Mouse (Mus musculus) embryonic facial prominence, embryonic 14.5 days (tissue): ENCODE data around the gene Kdm1a. TPM values are rescaled to one million over a fixed set of nuclear protein-coding genes. Genes with fewer than 3 reads are reported as not detected.

Source experiments
- ATAC-seq: fragments of 200-750 bp; cut with Nextera tagmentation; 2 replicates; pipeline ENCODE4 v1.8.0; 2017; ENCODE audit warnings: low read depth, moderate number of reproducible peaks, moderate TSS enrichment
- DNase-seq: peaks from one replicate; pipeline ENCODE4 v3.0.0-alpha.2; 2015; ENCODE audit warnings: low spot score
- H3K27ac ChIP-seq: fragments of 300-500 bp; sonication (generic); replicated peaks from 2 replicates; pipeline ENCODE4 v1.5.1; 2014; ENCODE audit warnings: low read depth, mild to moderate bottlenecking, low read length, moderate library complexity
- H3K27me3 ChIP-seq: fragments of 300-500 bp; sonication (generic); replicated peaks from 2 replicates; pipeline ENCODE4 v1.6.1; 2014; ENCODE audit warnings: low read length; ENCODE audit not compliant: control insufficient read depth, insufficient read depth
- H3K36me3 ChIP-seq: fragments of 300-500 bp; sonication (generic); 2 replicates; pipeline ENCODE4 v1.6.1; 2014; ENCODE audit warnings: low read length, mixed read lengths; ENCODE audit not compliant: control insufficient read depth, insufficient read depth
- H3K4me1 ChIP-seq: fragments of 300-500 bp; sonication (generic); 2 replicates; pipeline ENCODE4 v1.6.1; 2014; ENCODE audit warnings: antibody characterized with exemption, low read length; ENCODE audit not compliant: control insufficient read depth, insufficient read depth
- H3K4me2 ChIP-seq: fragments of 300-500 bp; sonication (generic); 2 replicates; pipeline ENCODE4 v1.6.1; 2014; ENCODE audit warnings: low read depth, mild to moderate bottlenecking, low read length, moderate library complexity, mixed read lengths
- H3K4me3 ChIP-seq: fragments of 300-500 bp; sonication (generic); 2 replicates; pipeline ENCODE4 v1.5.1; 2014; ENCODE audit warnings: low read depth, mild to moderate bottlenecking, low read length
- H3K9ac ChIP-seq: fragments of 300-500 bp; sonication (generic); 2 replicates; pipeline ENCODE4 v1.6.1; 2014; ENCODE audit warnings: low read depth, mild to moderate bottlenecking, low read length, moderate library complexity, mixed read lengths
- H3K9me3 ChIP-seq: fragments of 300-500 bp; sonication (generic); 2 replicates; pipeline ENCODE4 v1.6.1; 2016; ENCODE audit warnings: low read length; ENCODE audit not compliant: control insufficient read depth
- WGBS: fragments of 180-500 bp; shearing (Covaris S2); extraction: QIAGEN DNeasy Blood & Tissue Kit; methylation state at CpG from one replicate; pipeline ENCODE4 v1.1.7; 2014; 5-methylcytosine and 5-hydroxymethylcytosine counted together
- polyA plus RNA-seq: library from polyadenylated mRNA; unstranded; fragments of >200 nt; fragmentation: Nextera tagmentation; extraction: Ambion mirVana; gene quantifications from 2 replicates; pipeline ENCODE4 v1.2.1, GENCODE M21; 2014

Kdm1a gene
- polyA plus RNA-seq, 1 experiment from 2014 or later: 48.6 TPM

DNA sequence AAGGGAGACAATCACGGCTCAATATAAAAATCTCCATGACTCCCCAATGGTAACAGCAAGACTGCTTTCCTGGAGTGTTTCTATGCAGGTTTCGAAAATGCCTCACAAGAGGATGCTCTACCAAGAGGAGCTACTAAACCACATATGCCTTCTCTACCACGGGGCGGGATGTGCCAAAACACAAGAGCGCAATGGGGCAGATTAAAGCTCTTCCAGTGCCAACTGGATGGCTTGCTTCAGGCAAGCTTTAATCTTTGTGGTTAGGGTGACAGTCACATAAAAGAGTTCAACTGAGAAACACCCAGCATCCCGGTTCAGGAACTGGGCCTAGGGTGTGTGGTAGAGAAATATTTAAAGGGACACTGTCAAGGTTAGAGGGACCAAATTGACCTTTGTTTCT, 39.8 kb downstream of the Kdm1a start:
- Histone ChIP-seq H3K9me3 (no peaks in the 10 kb centered on the region), H3K36me3 (peaks cover 94% of the 10 kb centered on the region), H3K4me1 (no peaks in the 10 kb centered on the region), H3K9ac (no peak overlapping the region), H3K27ac (no peak overlapping the region), H3K27me3 (no peaks in the 10 kb centered on the region), H3K4me2 (no peak overlapping the region), H3K4me3 (no peak overlapping the region)
- DNase-seq (peak; percentile 20), ATAC-seq (no peak)
- 81% methylated on average over 6 of the region's 6 CpGs for WGBS

- no peaks in the 10 kb centered on the region for H3K4me1 ChIP-seq
- no peak overlapping the region for H3K4me2 ChIP-seq
- no peaks in the 10 kb centered on the region for H3K9me3 ChIP-seq
- no peak overlapping the region for H3K27ac ChIP-seq
- ATAC-seq (no peak), DNase-seq (peak; percentile 34)
- no peaks in the 10 kb centered on the region for H3K27me3 ChIP-seq
- WGBS: 76% methylated on average over 8 of the region's 8 CpGs
- H3K9ac ChIP-seq: no peak overlapping the region
- no peak overlapping the region for H3K4me3 ChIP-seq
- peaks cover 92% of the 10 kb centered on the region for H3K36me3 ChIP-seq
Observed at GRCm38 (mm10) chr4:136560270-136560991, 42.1 kb downstream of the Kdm1a start.

GRCm38 (mm10) chr4:136559690-136560089, 42.8 kb downstream of the Kdm1a start:
- WGBS: 84% methylated on average over 2 of the region's 2 CpGs
- Histone ChIP-seq H3K4me2 (no peak overlapping the region), H3K4me1 (no peaks in the 10 kb centered on the region), H3K9me3 (no peaks in the 10 kb centered on the region), H3K27ac (no peak overlapping the region), H3K4me3 (no peak overlapping the region), H3K9ac (no peak overlapping the region), H3K36me3 (peaks cover 91% of the 10 kb centered on the region), H3K27me3 (no peaks in the 10 kb centered on the region)
- DNase-seq (no peak), ATAC-seq (no peak)

- Histone ChIP-seq H3K27me3 (no peaks in the 10 kb centered on the region), H3K9ac (no peak overlapping the region), H3K4me1 (no peaks in the 10 kb centered on the region), H3K4me3 (no peak overlapping the region), H3K27ac (no peak overlapping the region), H3K36me3 (peaks cover 90% of the 10 kb centered on the region), H3K9me3 (no peaks in the 10 kb centered on the region), H3K4me2 (no peak overlapping the region)
- ATAC-seq (no peak), DNase-seq (no peak)
- WGBS: 82% methylated on average over 2 of the region's 2 CpGs
Observed at GRCm38 (mm10) chr4:136557638-136558037, 44.9 kb downstream of the Kdm1a start.

DNA sequence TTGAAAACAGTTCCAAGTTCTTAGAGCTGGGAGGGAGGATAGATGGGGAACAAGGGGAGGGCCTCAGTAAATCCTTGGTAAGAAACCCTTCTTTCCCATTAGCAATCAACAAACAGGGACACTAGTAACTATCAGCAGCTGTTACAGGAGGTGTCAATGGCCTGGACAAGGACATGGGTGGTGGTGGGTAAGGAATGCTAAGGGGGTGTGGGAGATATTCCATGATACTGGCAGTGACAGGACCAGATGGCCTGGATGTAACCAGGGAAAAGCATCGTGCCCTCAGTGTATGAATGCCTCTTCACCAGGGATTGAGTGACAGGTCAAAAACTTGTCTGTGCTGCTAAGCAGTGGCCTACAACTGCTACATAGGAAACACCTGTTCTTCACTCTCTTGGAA, 49.4 kb downstream of the Kdm1a start:
- Histone ChIP-seq H3K27ac (no peak overlapping the region), H3K36me3 (peaks cover 92% of the 10 kb centered on the region), H3K4me1 (no peaks in the 10 kb centered on the region), H3K4me2 (no peak overlapping the region), H3K9me3 (no peaks in the 10 kb centered on the region), H3K27me3 (no peaks in the 10 kb centered on the region), H3K4me3 (no peak overlapping the region), H3K9ac (no peak overlapping the region)
- ATAC-seq: peak; percentile 36; the same call in 1 of the 2 replicates
- peak; percentile 30 for DNase-seq
- 81% methylated on average over 1 of the region's 1 CpGs for WGBS

GRCm38 (mm10) chr4:136548381-136548801, 54.1 kb downstream of the Kdm1a start:
- WGBS: 86% methylated on average over 1 of the region's 1 CpGs
- Histone ChIP-seq H3K4me1 (no peaks in the 10 kb centered on the region), H3K4me2 (no peak overlapping the region), H3K36me3 (peaks cover 91% of the 10 kb centered on the region), H3K4me3 (no peak overlapping the region), H3K27me3 (no peaks in the 10 kb centered on the region), H3K9ac (no peak overlapping the region), H3K27ac (no peak overlapping the region; the same call in 1 of the 2 replicates), H3K9me3 (no peaks in the 10 kb centered on the region)
- ATAC-seq: no peak
- DNase-seq: peak; percentile 30

- DNase-seq (no peak), ATAC-seq (no peak)
- 72% methylated on average over 1 of the region's 1 CpGs for WGBS
- Histone ChIP-seq H3K36me3 (peaks cover 91% of the 10 kb centered on the region), H3K4me2 (no peak overlapping the region), H3K27ac (no peak overlapping the region), H3K4me3 (no peak overlapping the region), H3K4me1 (no peaks in the 10 kb centered on the region), H3K27me3 (no peaks in the 10 kb centered on the region), H3K9ac (no peak overlapping the region), H3K9me3 (no peaks in the 10 kb centered on the region)
Observed at GRCm38 (mm10) chr4:136547721-136548120, 54.8 kb downstream of the Kdm1a start.

DNA sequence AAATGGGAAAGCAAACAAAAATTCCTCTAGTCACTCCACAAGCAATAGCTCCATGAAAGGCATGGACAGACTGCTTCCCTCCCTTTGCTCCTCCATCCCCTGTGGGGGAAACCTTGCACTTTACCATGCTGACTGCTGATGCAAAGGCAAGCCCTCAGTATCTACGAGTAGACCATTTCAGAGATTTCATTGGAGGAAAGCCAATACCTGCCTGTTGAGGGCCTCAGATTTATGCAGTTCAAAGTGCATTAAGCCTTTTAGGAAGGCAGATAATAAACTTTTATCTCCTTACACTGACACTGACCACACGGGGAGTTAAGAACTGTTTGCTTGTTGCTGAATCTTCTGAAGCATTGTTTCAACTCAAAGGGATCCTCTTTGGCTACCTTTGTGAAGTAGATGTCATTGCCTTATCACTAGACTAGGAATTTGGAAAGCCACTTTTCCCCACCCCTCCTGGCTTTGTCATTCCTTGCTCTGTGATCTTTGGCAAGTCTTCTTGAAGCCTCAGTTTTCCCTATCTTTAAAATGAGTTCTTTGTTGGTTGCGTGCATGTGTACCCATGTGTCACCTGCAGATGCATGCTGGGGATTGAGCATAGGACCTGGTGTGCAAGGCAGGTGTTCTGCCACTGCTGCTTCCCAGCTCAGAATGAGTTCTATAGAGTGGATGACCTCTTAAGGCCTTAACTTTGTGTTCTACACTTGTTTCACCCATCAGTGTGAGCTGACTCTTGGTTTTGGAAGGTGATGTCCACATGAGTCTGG, 56.1 kb downstream of the Kdm1a start:
- H3K27ac ChIP-seq: no peak overlapping the region
- ATAC-seq: no peak
- peaks cover 91% of the 10 kb centered on the region for H3K36me3 ChIP-seq
- no peak for DNase-seq
- no peak overlapping the region for H3K4me2 ChIP-seq
- H3K27me3 ChIP-seq: no peaks in the 10 kb centered on the region
- H3K4me1 ChIP-seq: no peaks in the 10 kb centered on the region
- WGBS: 80% methylated on average over 3 of the region's 3 CpGs
- no peaks in the 10 kb centered on the region for H3K9me3 ChIP-seq
- no peak overlapping the region for H3K4me3 ChIP-seq
- H3K9ac ChIP-seq: no peak overlapping the region
